Mouse (Mus musculus) thymus, adult 2 months (tissue): Measurements from ENCODE around the gene Hspe1. TPM values are rescaled to one million over a fixed set of nuclear protein-coding genes. Genes with fewer than 3 reads are reported as not detected.

ENCODE experiments used
- DNase-seq: peaks from one replicate; pipeline ENCODE4 v3.0.0; 2021
- H3K27ac ChIP-seq: fragments of 200-500 bp; 2 replicates; pipeline ENCODE4 v1.5.1; 2012; ENCODE audit warnings: low read length, control low read depth; ENCODE audit not compliant: control insufficient read depth, insufficient read depth
- H3K27me3 ChIP-seq: fragments of 200-500 bp; 2 replicates; pipeline ENCODE4 v1.6.1; 2012; ENCODE audit warnings: mild to moderate bottlenecking, low read length, moderate library complexity, mixed read lengths; ENCODE audit not compliant: control insufficient read depth, insufficient read depth
- H3K36me3 ChIP-seq: fragments of 200-500 bp; 2 replicates; pipeline ENCODE4 v1.6.1; 2012; ENCODE audit warnings: mild to moderate bottlenecking, low read length, moderate library complexity; ENCODE audit not compliant: control insufficient read depth, insufficient read depth
- H3K4me1 ChIP-seq: fragments of 200-500 bp; replicated peaks from 2 replicates; pipeline ENCODE4 v1.6.1; 2012; ENCODE audit warnings: low read length; ENCODE audit not compliant: control insufficient read depth, insufficient read depth
- H3K4me3 ChIP-seq: fragments of 200-500 bp; 2 replicates; pipeline ENCODE4 v1.5.1; 2012; ENCODE audit warnings: mild to moderate bottlenecking, low read length, control low read depth, moderate library complexity; ENCODE audit not compliant: control insufficient read depth, insufficient read depth
- CTCF ChIP-seq: fragments of 200-500 bp; IDR thresholded peaks from 2 replicates; pipeline ENCODE4 v1.5.1; 2012; ENCODE audit warnings: mild to moderate bottlenecking, control low read depth, low read length, moderate library complexity, borderline replicate concordance; ENCODE audit not compliant: control insufficient read depth, poor library complexity, insufficient read depth; ENCODE audit errors: extremely low read depth
- POLR2A ChIP-seq: fragments of 200-500 bp; IDR thresholded peaks from 2 replicates; pipeline ENCODE4 v1.6.1; 2012; ENCODE audit warnings: mild to moderate bottlenecking, low read length, control low read depth, moderate library complexity; ENCODE audit not compliant: control insufficient read depth, poor library complexity, insufficient read depth; ENCODE audit errors: extremely low read depth
- WGBS: fragments of 180-500 bp; shearing (Covaris S2); methylation state at CpG from one replicate; pipeline ENCODE4 v1.1.7; 2018; 5-methylcytosine and 5-hydroxymethylcytosine counted together
- polyA plus RNA-seq: library from polyadenylated mRNA; depleted of rRNA; stranded (reverse); fragments of >200 nt; gene quantifications from 2 replicates; pipeline ENCODE4 v1.2.3, GENCODE M21; 2012

Gene Hspe1
- polyA plus RNA-seq, 1 experiment, result 33.2 TPM

GRCm38 (mm10) chr1:55074757-55075156, 13.2 kb upstream of the Hspe1 start:
- DNase-seq, result no peak
- no peaks in the 10 kb centered on the region for H3K27me3 ChIP-seq
- no peak overlapping the region for H3K27ac ChIP-seq
- no peaks in the 10 kb centered on the region for H3K4me1 ChIP-seq
- H3K36me3 ChIP-seq, result peaks cover 16% of the 10 kb centered on the region
- H3K4me3 ChIP-seq, result no peak overlapping the region
- 91% methylated on average over 2 of the region's 2 CpGs for WGBS
- no peak for TF ChIP-seq CTCF
- no peak for TF ChIP-seq POLR2A

GRCm38 (mm10) chr1:55075652-55076394, 12.1 kb upstream of the Hspe1 start:
- Histone ChIP-seq H3K27me3 (no peaks in the 10 kb centered on the region), H3K4me1 (no peaks in the 10 kb centered on the region), H3K4me3 (no peak overlapping the region), H3K27ac (no peak overlapping the region), H3K36me3 (peaks cover 27% of the 10 kb centered on the region)
- no peak for DNase-seq
- TF ChIP-seq POLR2A, result no peak
- no peak for TF ChIP-seq CTCF
- WGBS, result 94% methylated on average over 5 of the region's 5 CpGs

- DNase-seq, result no peak
- TF ChIP-seq CTCF (no peak), POLR2A (no peak)
- H3K36me3 ChIP-seq, result peaks cover 32% of the 10 kb centered on the region
- no peaks in the 10 kb centered on the region for H3K27me3 ChIP-seq
- no peak overlapping the region for H3K27ac ChIP-seq
- no peaks in the 10 kb centered on the region for H3K4me1 ChIP-seq
- no peak overlapping the region for H3K4me3 ChIP-seq
Observed at GRCm38 (mm10) chr1:55076395-55076743, 11.6 kb upstream of the Hspe1 start.

GRCm38 (mm10) chr1:55076849-55077516, 10.9 kb upstream of the Hspe1 start:
- H3K4me1 ChIP-seq, result no peaks in the 10 kb centered on the region
- no peak overlapping the region for H3K4me3 ChIP-seq
- TF ChIP-seq CTCF, result no peak
- TF ChIP-seq POLR2A, result no peak
- no peaks in the 10 kb centered on the region for H3K27me3 ChIP-seq
- no peak for DNase-seq
- no peak overlapping the region for H3K27ac ChIP-seq
- peaks cover 36% of the 10 kb centered on the region for H3K36me3 ChIP-seq
- 98% methylated on average over 2 of the region's 2 CpGs for WGBS

GRCm38 (mm10) chr1:55079677-55080076, 8.3 kb upstream of the Hspe1 start:
- Histone ChIP-seq H3K4me3 (no peak overlapping the region), H3K27ac (no peak overlapping the region), H3K36me3 (peaks cover 58% of the 10 kb centered on the region), H3K27me3 (no peaks in the 10 kb centered on the region), H3K4me1 (no peaks in the 10 kb centered on the region)
- 97% methylated on average over 4 of the region's 4 CpGs for WGBS
- TF ChIP-seq POLR2A (no peak), CTCF (no peak)
- DNase-seq, result no peak

- DNase-seq, result no peak
- Histone ChIP-seq H3K4me3 (no peak overlapping the region), H3K4me1 (peaks cover 6% of the 10 kb centered on the region), H3K27me3 (no peaks in the 10 kb centered on the region), H3K27ac (no peak overlapping the region), H3K36me3 (peaks cover 58% of the 10 kb centered on the region)
- 97% methylated on average over 1 of the region's 1 CpGs for WGBS
- no peak for TF ChIP-seq POLR2A
- no peak for TF ChIP-seq CTCF
Observed at GRCm38 (mm10) chr1:55082106-55082505, 5.8 kb upstream of the Hspe1 start.
